Mouse (Mus musculus) spleen, embryonic (tissue): ENCODE data around the gene Spz1.
"Not testable (repeated sequence)": the region's sequence is repeated elsewhere in the genome, so short reads cannot be mapped to it uniquely, and the experiment has no call there.

Experiments used
- CTCF ChIA-PET: fragments of 350-600 bp; sonication (Branson Sonifier 250); formaldehyde crosslinking; loops from one replicate; lab custom pipeline; 2022; lab: Charles Lee

Gene Spz1

GRCm38 (mm10) chr13:92576072-92576471, at the start of gene Spz1:
TSS of gene Spz1 (minus strand) at chr13:92576172.
- CTCF ChIA-PET, result interaction anchor here (0.7 kb wide), 1 partner anchor 215 kb away, joined by 3 read pairs; no protein-coding TSS in a partner anchor

DNA sequence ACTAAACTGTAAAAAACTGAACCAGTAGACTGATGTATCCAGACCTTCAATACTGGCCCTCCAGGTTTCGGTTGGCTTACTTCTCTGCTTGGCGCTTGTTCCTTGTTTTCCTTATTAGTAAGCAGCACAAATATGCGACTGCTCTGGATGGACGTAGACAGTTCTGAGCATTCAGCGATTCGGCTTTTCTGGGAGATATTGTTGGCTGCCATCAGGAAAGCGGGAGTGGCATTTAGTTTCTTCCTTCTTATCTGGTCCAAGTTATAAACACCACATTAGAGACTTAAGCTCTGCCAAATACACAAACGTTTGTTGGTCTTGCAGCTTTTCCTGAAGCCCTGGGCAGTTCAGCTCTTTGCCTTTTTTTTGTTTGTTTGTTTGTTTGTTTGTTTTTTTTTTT, 40.5 kb upstream of the Spz1 start:
- CTCF ChIA-PET, result no interaction called here

- CTCF ChIA-PET, result no interaction called here
Measured at GRCm38 (mm10) chr13:92615201-92615600, 39.2 kb upstream of the Spz1 start.

GRCm38 (mm10) chr13:92613094-92613493, 37.1 kb upstream of the Spz1 start:
- CTCF ChIA-PET, result no interaction called here

GRCm38 (mm10) chr13:92611917-92612316, 35.9 kb upstream of the Spz1 start:
- CTCF ChIA-PET, result no interaction called here

DNA sequence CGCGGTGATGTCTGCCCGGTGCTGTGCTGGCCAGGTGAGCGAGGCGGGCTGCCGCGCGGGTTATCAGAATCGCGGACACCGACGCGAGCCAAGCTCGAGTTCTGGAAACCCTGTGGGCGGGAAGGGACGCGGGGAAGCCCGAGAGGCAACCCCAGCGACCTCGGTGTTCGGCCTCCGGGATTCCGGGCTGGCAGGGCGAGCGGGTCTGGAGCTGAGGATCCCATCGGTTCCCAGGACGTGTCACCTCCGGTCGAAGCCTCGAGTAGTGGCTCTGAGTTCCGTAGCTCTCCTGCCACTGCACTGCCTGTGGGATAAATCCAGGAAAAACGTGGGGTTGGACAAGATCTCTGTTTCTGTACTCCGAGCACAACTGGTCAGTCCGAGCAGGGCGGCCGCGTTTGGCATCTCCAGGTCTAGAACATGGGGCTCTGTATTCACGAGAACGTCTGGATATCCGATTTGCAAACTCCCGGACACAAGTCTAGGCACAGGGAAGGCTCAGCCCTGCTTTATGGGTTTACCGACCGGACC, 35.3 kb upstream of the Spz1 start:
- CTCF ChIA-PET, result interaction anchor here (1.0 kb wide), 1 partner anchor 127 kb away, joined by 4 read pairs; no protein-coding TSS in a partner anchor

DNA sequence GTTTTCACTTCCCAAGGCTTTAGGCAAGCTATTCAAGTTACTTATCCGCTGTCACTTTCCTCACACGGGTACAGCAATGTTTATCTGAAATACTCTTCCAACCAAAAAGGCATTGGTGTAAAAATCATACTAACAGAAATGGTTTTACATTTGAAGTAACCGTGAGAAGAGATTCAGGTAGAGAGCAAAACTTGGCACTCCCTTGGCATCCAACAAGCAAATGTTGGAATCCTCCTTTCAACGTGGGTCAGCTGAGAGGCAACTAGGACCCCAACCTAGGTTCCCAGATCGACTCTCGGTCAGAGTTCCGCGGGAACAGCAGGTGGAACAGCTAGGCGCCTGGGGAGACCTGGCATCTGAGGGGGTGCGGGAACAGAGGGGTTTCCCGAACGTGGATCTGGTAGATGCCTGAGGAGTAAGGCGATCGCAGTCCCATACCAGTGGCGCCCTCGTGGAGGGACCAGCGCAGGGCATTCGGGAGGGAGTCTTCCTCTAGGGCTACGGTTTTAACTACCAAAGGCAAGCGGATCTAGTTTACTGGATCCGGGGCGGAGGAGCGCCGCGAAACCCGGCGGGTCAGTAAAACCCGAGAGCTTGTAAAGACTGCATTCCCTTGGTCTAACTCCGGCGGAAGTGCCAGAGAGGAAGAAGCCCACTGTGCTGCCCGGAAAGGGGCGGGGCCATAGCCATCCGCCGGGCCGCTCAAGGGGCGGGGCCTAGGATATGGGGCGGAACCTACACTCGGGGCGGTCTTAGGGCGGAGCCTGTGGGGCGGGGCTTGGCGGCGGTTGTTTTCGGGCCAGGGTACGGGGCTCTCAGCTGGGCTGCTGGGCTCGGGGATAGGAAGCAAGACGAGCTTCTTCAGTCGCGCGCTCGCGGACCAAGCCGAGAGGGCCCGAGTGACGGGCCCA, 34.6 kb upstream of the Spz1 start, which contains the start of gene Serinc5:
TSS of gene Serinc5 (plus strand) at position 781 of the 911 bp plus-strand sequence.
- CTCF ChIA-PET, result interaction anchor here (1.0 to 1.4 kb wide), 2 partner anchors 29 to 127 kb away, joined by 3 to 4 read pairs; no protein-coding TSS in a partner anchor

DNA sequence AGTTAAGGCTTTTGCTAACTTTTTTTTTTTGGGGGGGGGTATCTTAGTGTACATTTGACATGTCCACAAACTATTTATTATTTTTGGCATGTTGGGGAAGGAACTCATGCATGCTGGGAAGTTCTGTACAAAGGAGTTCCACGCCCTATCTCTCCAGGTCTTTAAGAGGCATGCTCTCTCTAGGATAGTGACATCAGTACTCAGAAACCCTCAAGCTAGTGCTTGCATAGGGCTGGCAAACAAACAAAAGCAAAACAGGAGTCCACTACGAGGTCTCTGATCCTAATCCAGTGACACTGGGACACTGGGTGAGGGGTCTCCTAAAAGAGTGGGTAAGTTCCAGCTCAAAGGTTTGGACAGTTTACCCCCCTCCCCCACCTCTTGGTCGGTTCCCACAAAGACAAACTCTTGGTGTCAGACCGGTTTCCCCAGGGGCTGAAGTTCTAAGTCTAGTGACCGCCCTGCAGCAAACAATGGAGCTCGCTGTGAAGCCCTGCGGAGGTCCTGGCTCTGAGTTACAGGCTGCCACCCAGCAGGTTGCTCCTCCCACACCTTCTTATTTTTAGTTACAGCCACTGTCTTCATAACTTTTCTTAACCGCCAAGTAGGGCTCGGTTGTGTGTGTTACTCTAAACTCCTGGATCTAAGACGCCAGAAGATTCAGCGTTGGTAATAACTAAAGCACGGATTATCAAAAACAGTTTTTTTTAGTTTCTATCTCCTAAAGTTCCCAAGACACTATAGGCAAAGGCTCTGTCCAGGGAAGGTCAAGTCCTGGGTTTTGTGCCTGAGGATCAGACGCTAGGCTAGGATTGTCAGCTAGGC, 33.7 kb upstream of the Spz1 start:
- CTCF ChIA-PET, result interaction anchor here (0.7 to 1.4 kb wide), 2 partner anchors 30 to 224 kb away, joined by 3 to 7 read pairs; no protein-coding TSS in a partner anchor

DNA sequence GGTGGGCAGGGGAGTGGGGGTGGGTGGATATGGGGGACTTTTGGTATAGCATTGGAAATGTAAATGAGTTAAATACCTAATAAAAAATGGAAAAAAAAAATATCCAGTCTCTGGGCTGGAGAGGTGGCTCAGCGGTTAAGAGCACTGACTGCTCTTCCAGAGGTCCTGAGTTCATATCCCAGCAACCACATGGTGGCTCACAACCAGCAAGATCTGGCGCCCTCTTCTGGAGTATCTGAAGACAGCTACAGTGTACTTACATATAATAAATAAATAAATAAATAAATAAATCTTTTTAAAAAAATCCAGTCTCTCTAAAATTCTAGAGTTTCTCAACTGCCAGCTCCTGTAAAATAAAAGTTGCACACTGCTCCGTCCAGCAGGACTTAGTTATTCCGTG, 29.3 kb upstream of the Spz1 start:
- CTCF ChIA-PET, result not testable (repeated sequence)

DNA sequence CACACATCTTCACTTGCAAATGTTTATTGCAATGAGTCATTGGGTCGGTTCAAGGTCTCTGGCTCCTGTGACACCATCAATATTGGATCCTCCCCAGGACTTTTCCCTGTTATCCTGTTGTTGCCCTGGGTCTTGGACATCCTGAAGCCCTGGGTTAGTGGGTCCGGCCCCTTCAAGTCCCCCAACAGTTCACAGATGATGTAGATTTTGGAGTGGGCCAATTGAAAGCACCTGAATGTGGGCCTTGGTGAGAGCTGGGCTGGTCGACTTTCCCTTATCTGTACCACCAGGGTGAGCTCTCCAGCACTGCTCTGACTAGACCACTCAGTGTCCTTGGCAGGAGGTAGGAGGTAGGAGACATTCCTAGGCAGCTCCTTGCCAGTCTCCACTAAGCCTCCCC, 19.5 kb upstream of the Spz1 start:
- CTCF ChIA-PET, result no interaction called here

- CTCF ChIA-PET, result interaction anchor here (0.6 kb wide), 1 partner anchor 159 kb away, joined by 3 read pairs; no protein-coding TSS in a partner anchor
Measured at GRCm38 (mm10) chr13:92594907-92595306, 18.9 kb upstream of the Spz1 start.

DNA sequence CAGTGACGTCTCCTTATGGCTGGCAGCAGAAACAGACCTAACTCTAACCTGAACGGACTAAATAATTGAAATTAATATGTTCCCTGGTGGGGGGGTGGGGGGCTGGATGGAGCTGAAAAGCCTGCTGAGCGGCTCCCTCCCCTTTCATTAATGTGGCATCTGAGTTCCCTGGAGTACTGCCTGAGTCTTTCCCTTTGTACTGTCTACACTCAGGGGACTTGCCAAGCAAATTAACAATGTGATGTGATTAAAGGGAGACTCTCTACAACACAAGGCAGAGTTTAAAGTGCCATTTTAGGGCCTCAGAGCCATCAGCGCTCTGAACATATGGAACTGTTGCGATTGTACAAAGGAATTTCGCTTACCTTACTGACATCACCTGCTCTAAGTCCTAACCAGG, 18.5 kb upstream of the Spz1 start:
- CTCF ChIA-PET, result interaction anchor here (0.6 kb wide), 1 partner anchor 159 kb away, joined by 3 read pairs; no protein-coding TSS in a partner anchor

DNA sequence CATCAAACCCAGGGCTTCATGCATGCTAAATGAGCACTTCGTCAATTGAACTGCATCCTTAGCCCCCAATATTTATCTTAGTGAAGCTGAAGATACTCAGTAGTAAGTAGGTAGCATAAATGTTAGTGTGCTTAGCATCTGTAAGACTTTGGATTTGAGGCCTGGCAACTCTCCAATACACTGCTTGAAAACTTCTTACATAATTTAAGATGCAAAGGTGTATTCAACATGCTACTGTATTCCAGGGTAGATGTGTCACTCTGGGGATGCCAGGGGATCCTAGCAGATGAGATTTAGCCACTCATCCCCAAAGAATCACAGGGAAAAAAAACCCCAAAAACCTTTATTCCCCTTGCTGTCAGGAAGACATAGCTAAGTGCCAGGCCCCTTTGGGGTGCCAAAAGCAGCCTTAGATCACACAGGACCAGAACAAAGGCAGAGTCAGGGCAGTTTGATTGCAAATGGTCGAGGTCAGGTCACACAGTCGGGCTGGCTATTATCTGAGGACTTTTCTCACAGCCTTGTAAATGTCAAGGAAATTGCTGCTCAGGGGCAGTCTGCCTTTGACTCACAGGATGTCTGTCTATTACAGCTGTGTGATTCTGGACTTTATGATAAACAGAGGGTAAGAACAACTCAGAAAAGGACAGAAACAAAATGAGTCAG, 17.9 kb upstream of the Spz1 start:
- CTCF ChIA-PET, result no interaction called here

DNA sequence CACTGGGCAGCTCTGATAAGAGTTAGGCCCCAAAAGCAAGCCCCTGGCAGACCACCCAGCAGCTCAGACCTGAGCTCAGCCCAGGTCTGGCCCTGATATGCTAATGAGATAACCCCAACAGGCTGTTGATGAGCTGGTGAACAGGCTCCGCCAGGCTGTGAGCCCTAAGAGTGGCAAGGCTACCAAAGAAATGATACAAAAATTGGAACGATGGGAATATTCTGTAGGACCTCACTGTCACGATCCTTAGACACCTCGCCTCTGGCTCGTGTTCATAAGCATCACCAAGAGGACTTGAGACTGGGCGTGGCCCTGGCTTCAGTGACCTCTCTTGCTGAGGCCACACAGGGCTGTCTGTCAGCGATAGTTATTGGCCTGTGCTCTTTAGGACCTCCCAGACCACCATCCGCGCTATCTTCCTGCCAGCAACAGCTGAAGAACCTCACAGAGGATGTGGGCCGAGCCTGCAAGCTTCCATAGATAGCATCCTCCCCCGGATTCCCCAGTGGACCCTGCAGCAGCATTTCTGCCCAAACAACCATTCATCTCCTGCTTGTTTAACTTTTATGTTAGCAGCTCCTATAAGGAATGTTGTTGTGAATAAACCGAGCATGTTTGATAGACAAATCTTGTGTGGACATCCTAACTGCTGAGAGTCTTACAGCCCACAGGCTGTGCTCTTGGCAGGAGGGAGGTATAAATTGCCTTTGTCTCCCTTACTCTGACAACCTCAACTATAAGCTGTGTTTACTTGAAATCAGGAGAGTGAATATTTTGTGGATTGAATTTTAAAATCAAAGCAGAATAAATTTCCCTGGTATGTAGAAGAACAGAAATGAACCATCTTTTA, 17.0 kb upstream of the Spz1 start:
- CTCF ChIA-PET, result interaction anchor here (0.9 kb wide), 1 partner anchor 145 kb away, joined by 5 read pairs; no protein-coding TSS in a partner anchor

- CTCF ChIA-PET, result interaction anchor here (0.9 kb wide), 1 partner anchor 146 kb away, joined by 5 read pairs; no protein-coding TSS in a partner anchor
Measured at GRCm38 (mm10) chr13:92592268-92592785, 16.4 kb upstream of the Spz1 start.

DNA sequence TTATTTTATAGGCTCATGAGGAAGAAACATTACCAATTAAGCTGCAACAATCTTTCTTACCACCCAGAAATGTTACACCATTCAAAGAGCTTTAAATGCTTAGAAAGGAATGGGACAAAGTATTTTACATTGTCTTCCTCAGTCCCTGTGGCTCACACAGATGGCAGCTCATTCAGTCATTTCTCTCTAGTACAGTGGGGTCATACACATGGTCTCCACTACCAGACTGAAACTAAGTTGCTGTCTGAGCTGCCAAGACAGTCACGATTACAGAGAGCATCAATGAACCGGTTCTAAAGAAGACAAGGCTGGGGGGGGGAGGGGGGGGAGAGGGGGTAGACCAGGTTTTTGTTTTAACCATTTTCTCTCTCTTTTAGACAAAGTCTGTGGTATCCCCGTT, 15.3 kb upstream of the Spz1 start:
- CTCF ChIA-PET, result no interaction called here

- CTCF ChIA-PET, result interaction anchor here (0.9 kb wide), 1 partner anchor 161 kb away, joined by 3 read pairs; no protein-coding TSS in a partner anchor
Measured at GRCm38 (mm10) chr13:92589255-92589654, 13.3 kb upstream of the Spz1 start.

DNA sequence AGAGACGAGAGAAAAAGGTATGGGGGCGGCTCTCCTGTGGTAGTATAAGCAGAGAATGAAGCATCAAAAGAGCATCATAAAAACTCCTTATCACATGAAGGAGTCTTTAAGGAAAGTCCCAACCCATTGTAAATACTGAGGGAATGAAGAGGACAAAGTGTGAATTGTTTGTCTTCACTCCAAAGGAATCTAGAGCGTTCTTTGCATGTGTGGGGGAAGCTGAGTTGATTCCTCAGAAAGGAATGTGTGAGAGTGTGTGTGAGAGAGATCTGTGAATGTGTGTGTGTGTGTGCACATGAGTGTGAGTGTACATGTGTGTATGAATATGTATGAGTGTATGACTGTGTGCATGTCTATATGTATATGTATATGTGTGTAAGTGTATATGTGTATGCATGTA, 12.7 kb upstream of the Spz1 start:
- CTCF ChIA-PET, result interaction anchor here (0.9 kb wide), 1 partner anchor 161 kb away, joined by 3 read pairs; no protein-coding TSS in a partner anchor

DNA sequence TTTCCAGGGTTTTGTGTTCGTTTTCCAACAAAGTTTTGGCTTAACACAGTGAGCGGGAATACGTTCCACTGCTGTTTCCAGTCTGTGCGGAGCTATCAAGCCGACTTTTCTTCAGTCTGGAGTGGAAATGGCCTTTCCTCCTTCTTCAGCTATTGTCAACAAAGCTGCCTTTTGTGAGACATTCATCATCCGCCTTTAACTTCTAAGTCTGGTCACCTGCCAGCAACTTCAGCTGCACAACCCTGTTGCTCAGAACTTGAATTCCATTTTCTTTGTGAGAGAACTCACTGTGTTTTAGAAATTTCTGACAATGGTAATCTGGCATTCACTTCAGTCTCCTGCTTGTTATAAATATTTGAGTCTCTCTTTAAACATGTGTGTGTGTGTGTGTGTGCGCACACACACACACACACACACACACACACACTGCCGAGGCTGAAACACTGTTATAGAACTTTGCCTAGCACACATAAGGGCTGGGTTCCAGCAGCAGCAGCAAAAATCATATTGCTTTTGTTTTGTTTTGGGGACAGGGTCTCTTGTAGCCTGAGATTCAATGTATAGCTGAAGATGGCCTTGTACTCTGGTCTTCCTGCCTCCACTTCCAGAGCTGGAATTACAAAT, 8.2 kb upstream of the Spz1 start:
- CTCF ChIA-PET, result no interaction called here
